Comparison of ENCODE assay signal across 28 mouse cellular contexts in the genomic region with DNA sequence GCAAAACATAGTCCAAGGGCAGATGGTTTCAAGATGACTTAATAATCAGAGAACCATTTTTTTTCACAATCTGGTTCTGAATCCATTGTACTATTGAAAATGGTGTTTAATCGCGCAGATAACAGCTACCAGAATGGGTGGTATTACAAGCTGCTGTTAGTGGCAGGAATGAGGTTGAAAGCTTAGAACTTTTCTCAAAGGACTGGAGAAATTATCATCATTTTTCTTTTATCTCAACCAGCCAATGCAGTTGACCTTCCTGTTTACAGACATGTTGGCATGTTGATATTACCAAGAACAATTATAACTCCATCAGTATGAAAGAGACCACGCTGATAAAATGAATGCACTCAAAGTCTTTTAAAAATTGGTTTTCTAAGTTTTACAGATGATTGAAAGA.
"Had no signal": no experiment of that assay in that cellular context is flagged by ENCODE, and none has a peak within 500 bp of the region (broad histone marks: within the 10 kb centered on the region; RNA-seq: fewer than 3 reads in every experiment).

No protein-coding gene starts in this region.

- H3K27me3 ChIP-seq: limb, embryonic 12.5 days; limb, embryonic 13.5 days; limb, embryonic 15.5 days; liver, embryonic 12.5 days; liver, embryonic 13.5 days; liver, embryonic 15.5 days; lung, embryonic 15.5 days; megakaryocyte, embryonic 14.5 days; midbrain, embryonic 12.5 days; midbrain, embryonic 13.5 days; midbrain, embryonic 15.5 days; neural tube, embryonic 12.5 days had no signal

- H3K4me3 ChIP-seq: limb, embryonic 10.5 days; limb, embryonic 12.5 days; limb, embryonic 13.5 days; limb, embryonic 15.5 days; liver, embryonic 12.5 days; liver, embryonic 13.5 days; liver, embryonic 15.5 days; lung, embryonic 15.5 days; megakaryocyte, embryonic 14.5 days; midbrain, embryonic 10.5 days; midbrain, embryonic 12.5 days; midbrain, embryonic 13.5 days; midbrain, embryonic 15.5 days; myocyte; neural tube, embryonic 12.5 days had no signal

- H3K36me3 ChIP-seq: limb, embryonic 10.5 days; limb, embryonic 12.5 days; limb, embryonic 13.5 days; limb, embryonic 15.5 days; liver, embryonic 12.5 days; liver, embryonic 13.5 days; liver, embryonic 15.5 days; lung, embryonic 15.5 days; midbrain, embryonic 10.5 days; midbrain, embryonic 12.5 days; midbrain, embryonic 13.5 days; midbrain, embryonic 15.5 days; neural tube, embryonic 12.5 days had no signal

- H3K4me1 ChIP-seq: limb, embryonic 10.5 days; limb, embryonic 12.5 days; limb, embryonic 13.5 days; limb, embryonic 15.5 days; liver, embryonic 12.5 days; liver, embryonic 13.5 days; liver, embryonic 15.5 days; lung, embryonic 15.5 days; megakaryocyte, embryonic 14.5 days; midbrain, embryonic 10.5 days; midbrain, embryonic 12.5 days; midbrain, embryonic 13.5 days; midbrain, embryonic 15.5 days; neural tube, embryonic 12.5 days had no signal

- H3K9me3 ChIP-seq: limb, embryonic 10.5 days; limb, embryonic 12.5 days; limb, embryonic 13.5 days; limb, embryonic 15.5 days; liver, embryonic 12.5 days; liver, embryonic 13.5 days; liver, embryonic 15.5 days; lung, embryonic 15.5 days; megakaryocyte, embryonic 14.5 days; midbrain, embryonic 10.5 days; midbrain, embryonic 12.5 days; midbrain, embryonic 13.5 days; midbrain, embryonic 15.5 days; neural tube, embryonic 12.5 days had no signal

- H3K27ac ChIP-seq: limb, embryonic 10.5 days; limb, embryonic 12.5 days; limb, embryonic 13.5 days; limb, embryonic 15.5 days; liver, embryonic 12.5 days; liver, embryonic 13.5 days; liver, embryonic 14.5 days; liver, embryonic 15.5 days; lung, embryonic 15.5 days; macrophage; midbrain, embryonic 10.5 days; midbrain, embryonic 12.5 days; midbrain, embryonic 13.5 days; midbrain, embryonic 15.5 days; neural tube, embryonic 12.5 days had no signal

- DNase-seq: left cerebral cortex, postnatal 4 days; liver; liver, embryonic 13.5 days; liver, postnatal 0 days; lung, adult 18-20 months; lung, adult 2 months; lung, embryonic 14.5 days; lung, postnatal 10 days; lung, postnatal 14 days; lung, postnatal 36 days; lung, postnatal 4 days; midbrain, embryonic 14.5 days had no signal

- H3K9ac ChIP-seq: limb, embryonic 12.5 days; limb, embryonic 13.5 days; limb, embryonic 15.5 days; liver, embryonic 12.5 days; liver, embryonic 13.5 days; liver, embryonic 14.5 days; liver, embryonic 15.5 days; liver, postnatal 0 days; lung, embryonic 14.5 days; lung, embryonic 15.5 days; midbrain, embryonic 12.5 days; midbrain, embryonic 13.5 days; midbrain, embryonic 15.5 days; neural tube, embryonic 12.5 days had no signal
